Mouse (Mus musculus): ENCODE data around the gene Tmem128.

The Tmem128 gene

GRCm38 (mm10) chr5:38277936-38278600 is 18.1 kb downstream of the Tmem128 start:
- DNase-seq (ENCODE audit: low spot score), result peak; percentile 25

GRCm38 (mm10) chr5:38280075-38280474 is 20.1 kb downstream of the Tmem128 start:
- DNase-seq (ENCODE audit: low spot score), result no peak

- DNase-seq (ENCODE audit: low spot score), result no peak
Observed at GRCm38 (mm10) chr5:38285724-38286123, 25.7 kb downstream of the Tmem128 start.

- DNase-seq (ENCODE audit: low spot score), result no peak
Observed at GRCm38 (mm10) chr5:38288476-38288875, 28.5 kb downstream of the Tmem128 start.

GRCm38 (mm10) chr5:38301761-38302411 is 41.9 kb downstream of the Tmem128 start:
- DNase-seq (ENCODE audit: low spot score), result no peak

- DNase-seq (ENCODE audit: low spot score), result no peak
Observed at GRCm38 (mm10) chr5:38302651-38303050, 42.7 kb downstream of the Tmem128 start.

GRCm38 (mm10) chr5:38305241-38305640 is 45.3 kb downstream of the Tmem128 start:
- DNase-seq (ENCODE audit: low spot score), result no peak

GRCm38 (mm10) chr5:38307255-38308101 is 47.5 kb downstream of the Tmem128 start:
- peak; percentile 96 for DNase-seq (ENCODE audit: low spot score)

GRCm38 (mm10) chr5:38308873-38309272 is 48.9 kb downstream of the Tmem128 start:
- DNase-seq (ENCODE audit: low spot score), result peak; percentile 79

GRCm38 (mm10) chr5:38309795-38310194 is 49.8 kb downstream of the Tmem128 start:
- no peak for DNase-seq (ENCODE audit: low spot score)

Measured in adipocyte (in vitro differentiated cells).